In the genomic region with DNA sequence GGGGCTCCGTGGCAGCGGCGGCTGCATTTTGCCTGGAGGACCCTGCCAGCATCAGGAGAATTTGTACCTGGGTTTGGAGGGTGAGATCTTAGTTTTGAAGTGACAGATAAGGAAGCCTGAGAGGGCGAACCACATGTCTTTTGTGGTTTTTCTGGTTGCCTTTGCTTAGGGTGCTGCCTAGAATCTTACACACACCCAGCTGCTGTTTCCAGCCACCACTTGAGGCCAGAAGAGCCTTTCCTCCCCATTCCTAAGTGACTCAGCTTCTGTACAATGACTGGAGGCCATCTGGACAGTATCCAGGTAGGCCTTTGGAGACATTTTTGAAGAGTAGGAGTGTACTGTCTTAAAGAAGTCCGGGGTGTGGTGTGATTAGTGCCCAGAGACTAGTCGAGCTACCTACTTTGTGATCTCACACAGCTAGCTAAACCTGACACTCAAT, we compare ENCODE assay signal across 8 mouse cellular contexts. TPM values are rescaled to one million over a fixed set of nuclear protein-coding genes. Genes with fewer than 3 reads are reported as not detected.
A peak's percentile ranks its signal among the peaks of the same experiment; 100 is the strongest.
DNase-seq lines count a peak whose midpoint lies in the region; ATAC-seq and TF ChIP-seq lines count a peak whose summit lies in the region.

No protein-coding gene starts in this region.

- no peak for TF ChIP-seq CTCF in kidney, adult 2 months (conservative IDR thresholded peaks at IDR 0.05; ENCODE audit: insufficient read depth, insufficient read length, low read depth, low read length)

- TF ChIP-seq POLR2A in kidney, adult 2 months (IDR thresholded peaks at IDR 0.05; ENCODE audit: low read depth, low read length), result no peak

- peaks cover 13% of the 10 kb centered on the region for H3K4me1 ChIP-seq in kidney, adult 2 months (ENCODE audit: control insufficient read depth, insufficient read depth, low read length)
- peaks cover 33% of the 10 kb centered on the region for H3K4me1 ChIP-seq in brown adipose tissue, adult 24 weeks (ENCODE audit: control insufficient read depth, insufficient read depth, insufficient read length, low read length)
- peaks cover 69% of the 10 kb centered on the region for H3K4me1 ChIP-seq in liver, embryonic 16.5 days (ENCODE audit: control insufficient read depth, low read depth, low read length)
- H3K4me1 ChIP-seq in midbrain, embryonic 14.5 days (ENCODE audit: control insufficient read depth, insufficient read depth, low read length), result no peaks in the 10 kb centered on the region

- ATAC-seq in liver, embryonic 16.5 days (ENCODE audit: low read depth), result 0 out of 2 replicates have a peak, but pooled peaks have one; percentile 1
- ATAC-seq in midbrain, embryonic 14.5 days (ENCODE audit: low FRiP score, low TSS enrichment), result no peak

- H3K9ac ChIP-seq in liver, embryonic 16.5 days (ENCODE audit: low read depth, low read length), result peak overlapping the region; percentile 63
- H3K9ac ChIP-seq in midbrain, embryonic 14.5 days (replicated peaks; ENCODE audit: low read length), result no peak overlapping the region

- no peaks in the 10 kb centered on the region for H3K27me3 ChIP-seq in kidney, adult 2 months (replicated peaks; ENCODE audit: control insufficient read depth, insufficient read depth, low read length)
- no peaks in the 10 kb centered on the region for H3K27me3 ChIP-seq in liver, embryonic 16.5 days (ENCODE audit: control insufficient read depth, insufficient read depth, low read depth, low read length)
- H3K27me3 ChIP-seq in midbrain, embryonic 14.5 days (ENCODE audit: control insufficient read depth, insufficient read depth, low read length), result no peaks in the 10 kb centered on the region

- DNase-seq in kidney, adult 2 months, result peak; percentile 35
- no peak for DNase-seq in kidney, postnatal 36 days
- peak; percentile 51 for DNase-seq in thymus, postnatal 25 days
- DNase-seq in cerebellum, postnatal 25 days, result no peak
- no peak for DNase-seq in midbrain, embryonic 14.5 days
- DNase-seq in layer of hippocampus, adult 18-20 months (ENCODE audit: low spot score in 2 of 2), result no peak

- no peak overlapping the region for H3K27ac ChIP-seq in kidney, adult 2 months (ENCODE audit: insufficient read depth, low read depth, low read length)
- H3K27ac ChIP-seq in brown adipose tissue, adult 24 weeks (replicated peaks; ENCODE audit: low read depth, low read length), result peak overlapping the region; percentile 98
- peak overlapping the region; percentile 98 for H3K27ac ChIP-seq in liver, embryonic 16.5 days (ENCODE audit: low read length)
- no peak overlapping the region for H3K27ac ChIP-seq in midbrain, embryonic 14.5 days (replicated peaks; ENCODE audit: low read depth, low read length)

- WGBS in kidney, adult 2 months, result 85% methylated on average over 6 of the region's 6 CpGs
- 22% methylated on average over 6 of the region's 6 CpGs for WGBS in liver, embryonic 16.5 days (ENCODE audit: insufficient replicate concordance)
- WGBS in midbrain, embryonic 14.5 days, result 83% methylated on average over 6 of the region's 6 CpGs

- no peaks in the 10 kb centered on the region for H3K9me3 ChIP-seq in liver, embryonic 16.5 days (replicated peaks; ENCODE audit: control insufficient read depth, low read length)
- no peaks in the 10 kb centered on the region for H3K9me3 ChIP-seq in midbrain, embryonic 14.5 days (ENCODE audit: control insufficient read depth, low read length)

- peak overlapping the region; percentile 74 for H3K4me2 ChIP-seq in liver, embryonic 16.5 days (ENCODE audit: low read depth, low read length)
- no peak overlapping the region for H3K4me2 ChIP-seq in midbrain, embryonic 14.5 days (ENCODE audit: low read length)

- H3K36me3 ChIP-seq in kidney, adult 2 months (ENCODE audit: control insufficient read depth, insufficient read depth, low read length), result no peaks in the 10 kb centered on the region
- no peaks in the 10 kb centered on the region for H3K36me3 ChIP-seq in liver, embryonic 16.5 days (ENCODE audit: control insufficient read depth, insufficient read depth)
- no peaks in the 10 kb centered on the region for H3K36me3 ChIP-seq in midbrain, embryonic 14.5 days (ENCODE audit: control insufficient read depth, insufficient read depth, low read length)

- H3K4me3 ChIP-seq in kidney, adult 2 months (ENCODE audit: insufficient read depth, low read depth, low read length), result no peak overlapping the region
- no peak overlapping the region for H3K4me3 ChIP-seq in brown adipose tissue, adult 24 weeks (ENCODE audit: insufficient read depth, low read depth, low read length)
- H3K4me3 ChIP-seq in liver, embryonic 16.5 days (ENCODE audit: low read depth, low read length), result no peak overlapping the region
- H3K4me3 ChIP-seq in midbrain, embryonic 14.5 days (replicated peaks; ENCODE audit: low read depth, low read length), result no peak overlapping the region

RNA-seq across cellular contexts. Expression of gene Bloc1s4, which starts 26.0 kb away (rescaled TPM):
- 15.8 and 21.1 TPM in 2 replicates for polyA plus RNA-seq in kidney, adult 2 months (2012; rRNA removed)
- polyA plus RNA-seq in brown adipose tissue, adult 24 weeks (2012; ENCODE audit: insufficient read depth, insufficient read length, missing spikeins), result 12.0 and 17.0 TPM in 2 replicates
- 11.3 and 12.6 TPM in 2 replicates for polyA plus RNA-seq in liver, embryonic 16.5 days (2015; fragmentation: Nextera tagmentation; extraction: Ambion mirVana)
- 28.6 and 28.8 TPM in 2 replicates for polyA plus RNA-seq in midbrain, embryonic 14.5 days (2014; fragmentation: Nextera tagmentation; extraction: Ambion mirVana)
- total RNA-seq in layer of hippocampus, adult 18-20 months (2021), result 10 to 100 TPM; 23.7 to 25.2 TPM

RNA-seq across cellular contexts. Expression of gene D5Ertd579e, which starts 26.6 kb away (rescaled TPM):
- 22.1 and 23.1 TPM in 2 replicates for polyA plus RNA-seq in kidney, adult 2 months (2012; rRNA removed)
- 62.7 and 65.5 TPM in 2 replicates for polyA plus RNA-seq in brown adipose tissue, adult 24 weeks (2012; ENCODE audit: insufficient read depth, insufficient read length, missing spikeins)
- polyA plus RNA-seq in liver, embryonic 16.5 days (2015; fragmentation: Nextera tagmentation; extraction: Ambion mirVana), result 22.6 and 23.2 TPM in 2 replicates
- 38.8 and 53.7 TPM in 2 replicates for polyA plus RNA-seq in midbrain, embryonic 14.5 days (2014; fragmentation: Nextera tagmentation; extraction: Ambion mirVana)
- 10 to 100 TPM; 89.0 to 98.6 TPM for total RNA-seq in layer of hippocampus, adult 18-20 months (2021)

Comparison
In these comparisons a context has a peak if more than half of its experiments do, and no peak if none do; other contexts are left out.
1. DNase-seq: peak in kidney, adult 2 months (single experiment) and thymus, postnatal 25 days (single experiment); none in kidney, postnatal 36 days (0 of 2), cerebellum, postnatal 25 days (0 of 2), midbrain, embryonic 14.5 days (single experiment) and layer of hippocampus, adult 18-20 months (0 of 2).
2. H3K27ac ChIP-seq: peak in brown adipose tissue, adult 24 weeks (single experiment) and liver, embryonic 16.5 days (single experiment); none in kidney, adult 2 months (single experiment) and midbrain, embryonic 14.5 days (single experiment).